ENCODE assay signal across 16 mouse cellular contexts in the genomic region with DNA sequence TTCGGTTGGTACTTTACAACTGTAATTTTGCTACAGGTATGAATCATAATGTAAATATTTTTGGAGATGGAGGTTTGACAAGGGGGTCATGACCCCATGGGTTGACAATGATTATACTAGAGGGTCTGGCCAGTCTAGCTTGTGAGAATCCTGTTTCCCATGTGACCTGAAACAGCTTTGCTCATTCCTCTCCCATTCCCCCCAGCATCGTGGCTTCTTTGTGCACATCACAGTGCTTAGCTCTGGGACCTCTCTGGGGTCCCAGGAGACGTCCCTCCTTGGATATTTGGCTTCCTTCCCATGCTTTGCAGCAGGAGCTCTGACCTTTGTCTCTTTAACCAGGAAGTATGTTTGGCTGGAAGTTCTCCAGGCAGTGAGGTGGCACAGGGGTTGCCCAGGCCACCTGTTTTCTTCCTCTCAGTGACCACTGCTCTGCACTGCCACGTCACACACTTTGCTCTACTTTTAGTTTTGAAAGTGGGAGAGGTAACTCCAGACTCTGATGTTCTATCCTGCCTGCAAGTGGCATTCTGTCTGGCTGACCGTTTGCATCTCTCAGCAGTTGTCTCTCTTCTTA.
DNase-seq lines count a peak whose midpoint lies in the region; ATAC-seq lines count a peak whose summit lies in the region.
"Had no signal": no experiment of that assay in that cellular context is flagged by ENCODE, and none has a peak within 500 bp of the region (broad histone marks: within the 10 kb centered on the region; RNA-seq: fewer than 3 reads in every experiment).

No protein-coding gene starts in this region.

- no peak overlapping the region for H3K4me2 ChIP-seq in kidney, embryonic 14.5 days (replicated peaks; ENCODE audit: low read depth, low read length)
- H3K4me2 ChIP-seq: heart, embryonic 12.5 days; hindbrain, embryonic 14.5 days had no signal

- no peak overlapping the region for H3K9ac ChIP-seq in kidney, embryonic 14.5 days (ENCODE audit: low read depth, low read length)
- H3K9ac ChIP-seq: heart, embryonic 12.5 days; hindbrain, embryonic 14.5 days had no signal

- peak; percentile 53 for DNase-seq in kidney, adult 11 months
- peak; percentile 43 for DNase-seq in kidney, adult 18-20 months
- DNase-seq in kidney, adult 9 months: peak; percentile 79
- DNase-seq in large intestine, adult 2 months (ENCODE audit: low read depth, low spot score): peak; percentile 82
- DNase-seq in ovary, adult 18-20 months (ENCODE audit: low spot score): no peak
- no peak for DNase-seq in lung, postnatal 36 days
- DNase-seq: cerebellum, postnatal 25 days; heart, postnatal 14 days; liver; lung, adult 18-20 months; lung, postnatal 14 days; retina, postnatal 1 day; thymus, postnatal 25 days had no signal

- no peaks in the 10 kb centered on the region for H3K27me3 ChIP-seq in kidney, embryonic 14.5 days (ENCODE audit: control insufficient read depth, insufficient read depth, low read length)
- H3K27me3 ChIP-seq: heart, embryonic 12.5 days had no signal

- no peak for ATAC-seq in kidney, embryonic 14.5 days (ENCODE audit: low FRiP score, low TSS enrichment)

- H3K4me3 ChIP-seq in kidney, embryonic 14.5 days (ENCODE audit: low read length): no peak overlapping the region
- H3K4me3 ChIP-seq: heart, embryonic 12.5 days had no signal

- WGBS in kidney, embryonic 14.5 days: 47% methylated on average over 5 of the region's 5 CpGs
- WGBS in large intestine, adult 2 months: 16% methylated on average over 5 of the region's 5 CpGs

- no peaks in the 10 kb centered on the region for H3K9me3 ChIP-seq in kidney, embryonic 14.5 days (ENCODE audit: control insufficient read depth, low read length)
- H3K9me3 ChIP-seq: heart, embryonic 12.5 days had no signal

- no peaks in the 10 kb centered on the region for H3K36me3 ChIP-seq in kidney, embryonic 14.5 days (ENCODE audit: control insufficient read depth, insufficient read depth, low read length)
- H3K36me3 ChIP-seq: heart, embryonic 12.5 days had no signal

- H3K27ac ChIP-seq in kidney, embryonic 14.5 days (ENCODE audit: low read depth, low read length): no peak overlapping the region
- H3K27ac ChIP-seq: hindbrain, embryonic 14.5 days had no signal

- H3K4me1 ChIP-seq in kidney, embryonic 14.5 days (ENCODE audit: control insufficient read depth, insufficient read depth, low read length): no peaks in the 10 kb centered on the region
- H3K4me1 ChIP-seq: heart, embryonic 12.5 days had no signal

Comparison
In these comparisons a context has a peak if more than half of its experiments do, and no peak if none do; other contexts are left out.
1. DNase-seq: peak in kidney, adult 11 months (single experiment), kidney, adult 18-20 months (single experiment), kidney, adult 9 months (single experiment) and large intestine, adult 2 months (single experiment); none in ovary, adult 18-20 months (single experiment) and lung, postnatal 36 days (single experiment).